In genomic region chr5:27790086-27790909, GRCm38 (mm10) we compare ENCODE assay signal across 9 mouse cellular contexts. TPM values are rescaled to one million over a fixed set of nuclear protein-coding genes. Genes with fewer than 3 reads are reported as not detected.
DNase-seq lines count a peak whose midpoint lies in the region; ATAC-seq and TF ChIP-seq lines count a peak whose summit lies in the region.
"Had no signal": no experiment of that assay in that cellular context is flagged by ENCODE, and none has a peak within 500 bp of the region (broad histone marks: within the 10 kb centered on the region; RNA-seq: fewer than 3 reads in every experiment).

No protein-coding gene starts in this region.

- peak; percentile 19 for DNase-seq in kidney, adult 11 months
- DNase-seq in kidney, postnatal 14 days, result no peak
- no peak for DNase-seq in hindbrain, embryonic 11.5 days (ENCODE audit: low spot score)
- DNase-seq in splenic B cell, adult 2 months (ENCODE audit: low read depth, low spot score), result peak; percentile 14
- DNase-seq in urinary bladder, postnatal 25 days (ENCODE audit: low spot score), result no peak
- no peak for DNase-seq in layer of hippocampus, postnatal 25 days (ENCODE audit: extremely low spot score in 1 of 2, low spot score in 1 of 2)

- H3K4me2 ChIP-seq in hindbrain, embryonic 11.5 days (replicated peaks; ENCODE audit: low read depth, low read length), result peak overlapping the region; percentile 66
- H3K4me2 ChIP-seq in liver, embryonic 16.5 days (ENCODE audit: low read depth, low read length), result peak overlapping the region; percentile 91

- H3K9ac ChIP-seq in hindbrain, embryonic 11.5 days (ENCODE audit: low read depth, low read length), result peak overlapping the region; percentile 84
- peak overlapping the region; percentile 98 for H3K9ac ChIP-seq in liver, embryonic 16.5 days (ENCODE audit: low read depth, low read length)

- TF ChIP-seq POLR2A in cortical plate, adult 2 months (IDR thresholded peaks at IDR 0.05; ENCODE audit: extremely low read depth, insufficient read depth, low read length), result no peak

- H3K27me3 ChIP-seq in hindbrain, embryonic 11.5 days (ENCODE audit: control insufficient read depth, insufficient read depth, low read length), result no peaks in the 10 kb centered on the region
- H3K27me3 ChIP-seq in liver, embryonic 16.5 days (ENCODE audit: control insufficient read depth, insufficient read depth, low read depth, low read length), result no peaks in the 10 kb centered on the region
- no peaks in the 10 kb centered on the region for H3K27me3 ChIP-seq in splenic B cell, adult 2 months (ENCODE audit: control insufficient read depth, insufficient read depth, low read length, poor library complexity, severe bottlenecking)

- no peak overlapping the region for H3K27ac ChIP-seq in cortical plate, adult 2 months (ENCODE audit: insufficient read depth, low read length)
- peak overlapping the region; percentile 91; the same call in 1 of the 2 replicates for H3K27ac ChIP-seq in hindbrain, embryonic 11.5 days (ENCODE audit: low read depth, low read length)
- peak overlapping the region; percentile 89 for H3K27ac ChIP-seq in liver, embryonic 16.5 days (ENCODE audit: low read length)

- peaks cover 5% of the 10 kb centered on the region; the same call in 1 of the 2 replicates for H3K4me1 ChIP-seq in cortical plate, adult 2 months (ENCODE audit: control insufficient read depth, insufficient read depth, low read length)
- peaks cover 6% of the 10 kb centered on the region for H3K4me1 ChIP-seq in hindbrain, embryonic 11.5 days (replicated peaks; ENCODE audit: control insufficient read depth, insufficient read depth, low read length)
- H3K4me1 ChIP-seq in liver, embryonic 16.5 days (ENCODE audit: control insufficient read depth, low read depth, low read length), result peaks cover 21% of the 10 kb centered on the region

- H3K4me3 ChIP-seq in cortical plate, adult 2 months (ENCODE audit: insufficient read depth, low read length), result peak overlapping the region; percentile 85
- H3K4me3 ChIP-seq in hindbrain, embryonic 11.5 days (ENCODE audit: low read depth, low read length), result peak overlapping the region; percentile 82
- H3K4me3 ChIP-seq in liver, embryonic 16.5 days (ENCODE audit: low read depth, low read length), result peak overlapping the region; percentile 94

- peaks cover 5% of the 10 kb centered on the region; the same call in 1 of the 2 replicates for H3K36me3 ChIP-seq in hindbrain, embryonic 11.5 days (ENCODE audit: control insufficient read depth, insufficient read depth, low read length)
- peaks cover 34% of the 10 kb centered on the region for H3K36me3 ChIP-seq in liver, embryonic 16.5 days (ENCODE audit: control insufficient read depth, insufficient read depth)
- H3K36me3 ChIP-seq in splenic B cell, adult 2 months (ENCODE audit: control insufficient read depth, insufficient read depth, low read length, poor library complexity, severe bottlenecking), result peaks cover 3% of the 10 kb centered on the region; the same call in 1 of the 2 replicates

- TF ChIP-seq CTCF in cortical plate, adult 2 months (IDR thresholded peaks at IDR 0.05; ENCODE audit: extremely low read depth, insufficient read depth, low read length), result no peak

- ATAC-seq in hindbrain, embryonic 11.5 days (ENCODE audit: low FRiP score), result no peak
- no peak for ATAC-seq in liver, embryonic 16.5 days (ENCODE audit: low read depth)

- no peaks in the 10 kb centered on the region for H3K9me3 ChIP-seq in hindbrain, embryonic 11.5 days (ENCODE audit: control insufficient read depth, low read length)
- H3K9me3 ChIP-seq in liver, embryonic 16.5 days (replicated peaks; ENCODE audit: control insufficient read depth, low read length), result no peaks in the 10 kb centered on the region

- WGBS in hindbrain, embryonic 11.5 days, result 33% methylated on average over 21 of the region's 21 CpGs
- 29% methylated on average over 21 of the region's 21 CpGs for WGBS in liver, embryonic 16.5 days (ENCODE audit: insufficient replicate concordance)

RNA-seq across cellular contexts. Expression of gene Paxip1, which starts 1.2 kb away (rescaled TPM):
- 33.2 and 33.4 TPM in 2 replicates for polyA plus RNA-seq in cortical plate, adult 2 months (2012; rRNA removed)
- 34.6 and 41.9 TPM in 2 replicates for polyA plus RNA-seq in hindbrain, embryonic 11.5 days (2014; fragmentation: Nextera tagmentation; extraction: Ambion mirVana)
- polyA plus RNA-seq in liver, embryonic 16.5 days (2015; fragmentation: Nextera tagmentation; extraction: Ambion mirVana), result 14.5 and 17.2 TPM in 2 replicates
- total RNA-seq in layer of hippocampus, postnatal 25 days (2021), result 10 to 100 TPM; 52.7 to 53.2 TPM

RNA-seq across cellular contexts. Expression of gene Htr5a, which starts 51.7 kb away (rescaled TPM):
- 8.7 and 9.9 TPM in 2 replicates for polyA plus RNA-seq in cortical plate, adult 2 months (2012; rRNA removed)
- 0.07 TPM in 1 of 2 replicates, not detected in the other for polyA plus RNA-seq in hindbrain, embryonic 11.5 days (2014; fragmentation: Nextera tagmentation; extraction: Ambion mirVana)
- not detected in 2 replicates for polyA plus RNA-seq in liver, embryonic 16.5 days (2015; fragmentation: Nextera tagmentation; extraction: Ambion mirVana)
- total RNA-seq in layer of hippocampus, postnatal 25 days (2021), result 1 to 10 TPM; 6.9 to 7.6 TPM
- total RNA-seq: neutrophil, adult 5-6 weeks had no signal

Comparison
In these comparisons a context has a peak if more than half of its experiments do, and no peak if none do; other contexts are left out.
1. DNase-seq: peak in kidney, adult 11 months (single experiment) and splenic B cell, adult 2 months (single experiment); none in kidney, postnatal 14 days (single experiment), hindbrain, embryonic 11.5 days (single experiment), urinary bladder, postnatal 25 days (single experiment) and layer of hippocampus, postnatal 25 days (0 of 2).
2. Peak in every context shown above with its lines, with median percentiles within 50 percentile points of each other: H3K4me3 ChIP-seq.